Mouse (Mus musculus): Measurements from ENCODE around the gene Ndel1.
A peak's percentile ranks its signal among the peaks of the same experiment; 100 is the strongest.
"Not testable (repeated sequence)": the region's sequence is repeated elsewhere in the genome, so short reads cannot be mapped to it uniquely, and the experiment has no call there.

Ndel1 gene

GRCm38 (mm10) chr11:68839606-68840005 lies 32.1 kb downstream of the Ndel1 start:
- no peak for DNase-seq

- no peak for DNase-seq
Measured at GRCm38 (mm10) chr11:68835034-68835433, 36.6 kb downstream of the Ndel1 start.

- DNase-seq: no peak
Measured at GRCm38 (mm10) chr11:68833593-68833992, 38.1 kb downstream of the Ndel1 start.

DNA sequence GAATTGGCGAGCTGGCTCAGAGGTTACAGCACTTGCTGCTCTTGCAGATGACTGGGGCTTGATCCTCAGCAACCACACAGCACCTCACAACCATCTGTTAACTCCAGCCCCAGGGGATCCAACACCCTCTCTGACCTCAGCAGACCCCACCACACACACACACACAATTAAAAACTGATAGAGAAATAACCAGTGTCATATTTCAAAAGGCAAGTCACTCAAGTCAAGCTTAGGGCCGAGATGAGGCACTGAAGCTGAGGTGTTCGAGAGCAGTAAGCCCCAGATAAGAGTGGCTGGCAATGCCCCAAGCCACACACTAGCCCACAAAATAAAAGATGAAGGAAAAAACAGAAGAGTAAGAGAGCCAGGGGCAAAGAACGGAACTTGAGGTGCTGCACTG lies 38.9 kb downstream of the Ndel1 start:
- DNase-seq: no peak

GRCm38 (mm10) chr11:68831580-68831979 lies 40.1 kb downstream of the Ndel1 start:
- DNase-seq: not testable (repeated sequence)

GRCm38 (mm10) chr11:68826735-68827134 lies 44.9 kb downstream of the Ndel1 start:
- no peak for DNase-seq

DNA sequence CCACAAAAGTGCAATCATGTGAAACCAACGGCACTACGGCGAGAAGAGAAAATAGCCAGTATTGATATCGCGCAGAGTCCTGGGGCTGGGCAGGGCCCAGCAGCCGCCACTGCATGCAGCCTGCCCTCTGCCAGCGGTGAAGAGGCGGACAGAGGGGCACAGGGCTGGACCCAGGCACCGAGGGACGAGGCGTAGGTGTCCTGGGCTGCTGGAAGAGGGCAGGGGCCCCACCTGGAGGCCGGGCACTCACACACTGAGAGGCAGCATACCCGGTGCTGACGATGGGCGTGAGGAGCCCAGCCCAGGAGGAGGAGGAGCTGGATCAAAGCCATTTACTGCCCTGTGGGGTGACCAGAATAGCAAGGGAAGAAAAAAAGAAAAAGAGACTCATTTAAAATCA lies 49.3 kb downstream of the Ndel1 start:
- no peak for DNase-seq

DNA sequence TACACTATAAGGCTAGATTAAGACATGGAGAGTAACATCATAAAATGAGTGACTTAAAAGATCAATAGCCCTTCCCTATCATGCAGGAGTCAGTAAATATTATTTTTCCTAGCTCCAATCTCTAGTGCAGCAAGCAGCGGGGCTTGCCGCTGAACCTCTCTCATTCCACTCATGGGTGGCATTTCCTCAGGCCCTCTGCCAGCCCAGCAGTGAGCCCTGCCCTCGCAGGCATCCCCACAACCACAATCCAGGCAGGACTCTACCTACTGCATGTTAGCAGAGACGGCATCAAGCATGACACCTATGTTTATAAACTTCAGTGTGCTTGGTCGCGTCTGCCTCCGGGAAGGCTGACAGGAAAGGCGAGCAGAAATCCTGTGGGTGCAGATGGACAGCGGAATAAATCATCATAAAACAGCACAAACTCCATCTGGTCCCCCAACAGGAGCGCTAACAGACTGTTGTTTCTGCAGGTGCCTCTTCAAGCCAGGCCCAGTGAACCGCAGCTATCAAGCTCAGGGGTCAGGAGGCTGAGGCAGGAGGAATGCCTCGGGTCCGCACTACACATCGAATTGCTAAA lies 52.3 kb downstream of the Ndel1 start:
- DNase-seq: no peak

DNA sequence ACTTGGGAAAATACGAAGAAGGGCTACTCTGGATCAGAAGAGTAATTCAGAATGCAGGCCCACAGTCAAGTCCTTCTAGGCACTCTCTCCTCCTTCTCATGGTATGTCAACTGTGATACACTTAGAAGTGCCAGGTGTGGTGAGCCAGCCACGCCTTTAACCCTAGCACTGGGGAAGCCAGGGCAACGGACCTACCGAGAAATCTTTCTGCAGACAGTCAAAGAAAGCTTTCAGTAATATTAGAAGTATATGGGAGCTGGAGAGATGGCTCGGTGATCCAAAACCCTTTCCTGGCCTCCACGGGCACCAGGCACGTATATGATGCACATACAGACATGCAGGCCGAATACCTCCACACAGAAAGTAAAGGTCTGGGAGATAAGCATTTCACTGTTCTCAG lies 53.2 kb downstream of the Ndel1 start:
- no peak for DNase-seq

DNA sequence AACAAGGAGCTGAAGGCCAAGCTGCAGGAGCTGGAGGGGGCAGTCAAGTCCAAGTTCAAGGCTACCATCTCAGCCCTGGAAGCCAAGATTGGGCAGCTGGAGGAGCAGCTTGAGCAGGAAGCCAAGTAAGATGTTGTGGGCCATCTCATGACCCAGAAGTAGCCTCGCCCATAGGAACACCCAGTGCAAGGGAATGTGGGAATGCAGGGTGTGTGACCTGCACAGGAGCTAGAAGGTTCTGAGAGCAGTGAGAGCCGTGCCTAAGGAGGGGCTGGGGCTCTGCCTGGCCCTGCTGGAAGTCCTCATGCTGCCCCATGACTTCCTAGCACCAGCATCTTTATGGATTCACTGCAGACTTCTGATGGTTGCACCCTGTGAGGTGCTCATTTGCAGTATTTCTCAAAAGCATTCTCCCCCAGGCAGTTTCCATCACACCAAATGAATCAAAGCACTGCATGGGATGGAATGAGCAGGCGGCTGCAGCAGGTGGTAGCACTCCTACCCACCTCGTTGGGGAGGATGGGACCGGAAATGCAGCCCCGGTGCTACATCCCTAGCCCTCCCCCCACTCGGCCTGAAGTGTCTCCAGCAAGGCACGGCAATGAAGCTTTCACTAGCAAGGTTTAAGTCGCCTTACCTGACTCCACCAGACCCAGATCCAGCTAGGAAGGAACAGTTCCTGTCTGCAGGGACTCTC lies 59.6 kb downstream of the Ndel1 start:
- DNase-seq: no peak

- peak; percentile 79 for DNase-seq
Measured at GRCm38 (mm10) chr11:68807787-68808186, 63.9 kb downstream of the Ndel1 start.

DNA sequence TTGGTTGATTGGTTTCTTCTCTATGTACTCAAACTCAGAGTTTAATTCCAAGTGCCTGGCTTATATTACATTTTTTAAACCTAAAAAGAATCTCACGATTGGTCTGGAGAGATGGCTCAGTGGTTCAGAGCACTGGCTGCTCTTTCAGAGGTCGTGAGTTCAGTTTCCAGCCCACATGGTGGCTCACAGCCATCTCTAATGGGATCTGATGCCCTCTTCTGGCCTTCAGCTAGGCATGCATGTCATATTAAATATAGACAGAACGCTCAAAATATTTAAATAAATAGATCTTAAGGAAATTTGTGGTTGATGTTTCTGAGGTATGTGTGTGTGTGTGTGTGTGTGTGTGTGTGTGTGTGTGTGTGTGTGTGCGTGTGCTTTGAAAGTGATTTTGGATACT lies 66.5 kb downstream of the Ndel1 start:
- DNase-seq: no peak

DNA sequence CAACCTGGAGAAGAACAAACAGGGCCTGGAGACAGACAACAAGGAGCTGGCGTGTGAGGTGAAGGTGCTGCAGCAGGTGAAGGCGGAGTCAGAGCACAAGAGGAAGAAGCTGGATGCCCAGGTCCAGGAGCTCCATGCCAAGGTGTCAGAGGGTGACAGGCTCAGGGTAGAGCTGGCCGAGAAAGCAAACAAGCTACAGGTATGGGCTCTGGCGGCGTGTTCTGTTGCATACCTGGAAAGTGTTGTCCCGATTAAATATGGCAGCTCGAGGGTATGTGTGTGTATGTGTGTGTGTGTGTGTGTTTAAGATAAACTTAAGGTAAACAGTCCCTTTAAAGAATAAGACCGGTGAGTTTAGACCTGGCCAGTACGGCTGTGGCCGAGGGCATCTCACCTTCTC lies 73.4 kb downstream of the Ndel1 start:
- DNase-seq: no peak

DNA sequence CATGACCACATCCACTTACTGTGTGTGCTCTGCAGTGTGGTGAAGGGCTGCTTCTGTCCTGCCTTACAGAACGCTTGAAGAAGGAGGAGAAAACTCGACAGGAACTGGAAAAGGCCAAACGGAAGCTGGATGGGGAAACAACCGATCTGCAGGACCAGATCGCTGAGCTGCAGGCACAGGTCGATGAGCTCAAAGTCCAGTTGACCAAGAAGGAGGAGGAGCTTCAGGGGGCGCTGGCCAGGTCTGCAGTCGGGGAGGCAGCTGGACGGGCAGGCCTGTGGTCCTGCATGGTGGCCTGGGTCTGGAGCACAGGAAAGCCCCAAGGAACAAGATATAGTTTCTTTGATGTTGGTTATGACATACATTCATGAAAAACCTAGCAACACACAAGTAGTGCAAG lies 79.9 kb downstream of the Ndel1 start:
- DNase-seq: peak; percentile 25

- no peak for DNase-seq
Measured at GRCm38 (mm10) chr11:68790720-68791119, 80.9 kb downstream of the Ndel1 start.

DNA sequence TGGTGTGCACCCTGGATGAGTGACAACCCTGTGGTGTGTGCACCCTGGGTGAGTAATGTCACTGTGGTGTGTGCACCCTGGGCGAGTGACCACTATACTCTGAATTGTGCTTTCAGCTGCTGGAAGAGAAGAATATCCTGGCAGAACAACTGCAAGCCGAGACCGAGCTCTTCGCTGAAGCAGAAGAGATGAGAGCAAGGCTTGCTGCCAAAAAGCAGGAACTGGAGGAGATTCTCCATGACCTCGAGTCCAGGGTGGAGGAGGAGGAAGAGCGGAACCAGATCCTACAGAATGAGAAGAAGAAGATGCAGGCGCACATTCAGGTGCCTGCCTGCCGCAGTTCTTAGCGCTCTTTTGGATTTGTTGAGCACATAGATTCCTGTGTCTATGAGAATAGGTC lies 84.4 kb downstream of the Ndel1 start:
- no peak for DNase-seq

GRCm38 (mm10) chr11:68785813-68786212 lies 85.8 kb downstream of the Ndel1 start:
- no peak for DNase-seq

DNA sequence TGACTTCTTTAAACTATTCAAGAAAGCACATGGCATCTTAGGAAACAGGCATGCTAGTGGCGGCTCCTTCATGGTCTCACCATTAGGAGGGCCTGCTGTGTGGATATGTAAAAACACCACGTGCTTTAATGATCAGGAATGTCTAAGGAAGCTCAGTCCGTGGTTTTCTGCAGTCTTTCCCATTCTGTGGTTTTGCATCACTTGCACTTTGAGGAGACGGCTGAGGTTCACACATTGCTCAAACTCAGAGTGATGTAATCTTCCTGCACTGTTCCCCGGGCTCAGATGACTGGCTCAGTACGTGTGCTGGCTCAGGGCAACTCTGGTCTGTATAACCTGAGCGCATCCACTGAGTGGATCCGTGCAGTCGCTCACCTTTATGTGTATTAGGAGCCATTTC lies 89.3 kb downstream of the Ndel1 start:
- no peak for DNase-seq

DNA sequence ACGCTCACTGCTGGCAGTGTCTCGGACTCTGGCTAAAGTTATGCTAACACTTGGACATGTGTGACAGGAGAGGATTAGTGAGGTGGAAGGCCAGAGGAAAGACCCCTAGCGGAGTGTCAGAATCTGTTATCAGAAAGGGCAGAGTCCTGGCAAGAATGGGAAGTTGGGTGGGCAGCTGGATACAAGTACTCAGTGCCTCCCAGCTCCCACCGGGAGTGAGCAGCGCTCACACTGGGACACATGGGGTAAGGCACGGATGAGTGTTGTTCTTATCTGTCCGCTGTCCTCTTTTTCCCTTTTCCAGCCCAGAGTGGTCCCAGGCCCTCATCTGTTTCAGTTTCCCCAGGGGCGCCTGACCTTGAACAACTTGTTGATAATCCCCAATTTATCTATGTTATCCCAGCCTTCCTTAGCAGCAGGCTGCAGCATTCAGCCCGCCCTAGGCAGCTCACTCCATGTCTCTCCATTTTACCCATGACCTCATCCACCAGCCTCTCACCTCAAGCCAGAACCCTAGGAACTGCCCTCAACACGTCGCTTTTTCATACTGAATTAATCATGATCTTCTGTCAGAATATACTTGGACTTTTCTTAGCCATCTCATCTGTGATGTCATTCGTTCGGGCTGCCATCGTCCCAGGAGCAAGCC lies 91.1 kb downstream of the Ndel1 start:
- DNase-seq: no peak

DNA sequence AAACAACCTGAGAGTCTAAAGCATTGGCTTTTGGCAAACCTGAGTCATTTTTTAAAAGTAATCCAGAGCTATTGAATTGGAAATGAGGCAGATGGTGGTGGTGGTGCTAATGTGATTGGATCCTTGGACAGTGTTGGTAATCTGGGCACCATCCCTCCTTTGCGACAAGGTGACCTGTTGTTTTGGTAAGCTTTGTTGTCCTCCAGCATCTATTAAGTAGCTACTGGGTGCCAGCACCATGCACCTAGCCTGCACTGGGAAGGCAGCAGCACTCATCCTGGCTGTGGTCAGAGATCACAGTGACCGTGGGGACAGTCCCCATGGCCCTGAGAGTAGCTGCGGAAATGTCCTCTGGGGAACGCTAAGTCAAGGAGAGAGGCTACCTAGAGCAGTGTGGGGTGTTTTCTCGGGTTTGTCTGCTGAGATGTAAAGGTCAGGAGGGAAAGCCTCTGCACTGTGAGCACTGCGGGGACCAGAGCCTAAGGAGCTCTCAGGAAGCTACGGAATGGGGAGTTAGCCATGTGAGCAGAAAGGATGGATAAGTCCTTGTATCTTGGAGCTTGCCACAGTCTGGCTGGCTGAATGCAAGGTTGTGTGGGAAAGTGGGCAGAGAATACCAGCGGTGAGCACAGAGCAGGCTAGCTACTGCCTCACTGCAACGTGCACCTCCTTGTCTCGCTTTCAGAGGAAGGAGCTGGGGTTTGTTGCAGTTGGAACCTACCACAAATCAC lies 91.8 kb downstream of the Ndel1 start:
- no peak for DNase-seq

DNA sequence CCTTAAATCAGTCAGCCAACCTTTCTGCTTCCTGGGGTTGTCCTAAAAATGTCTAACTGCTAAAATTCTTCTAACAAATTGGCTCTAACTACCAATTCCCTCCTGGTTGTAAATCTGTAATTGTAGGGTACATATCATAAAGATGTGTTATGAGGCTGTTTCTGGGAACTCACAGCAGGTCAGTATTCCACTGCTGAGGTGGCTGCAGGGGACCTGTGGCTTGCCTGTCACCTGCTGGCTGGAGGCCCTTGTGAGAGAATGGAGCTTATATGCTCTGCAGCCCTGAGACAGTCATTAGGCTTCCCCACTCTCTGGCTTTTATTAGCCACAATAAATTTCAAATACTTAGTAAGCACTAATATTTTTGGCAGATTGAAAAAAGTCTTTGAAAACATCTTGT lies 92.8 kb downstream of the Ndel1 start:
- DNase-seq: no peak

GRCm38 (mm10) chr11:68777933-68778332 lies 93.7 kb downstream of the Ndel1 start:
- no peak for DNase-seq

DNA sequence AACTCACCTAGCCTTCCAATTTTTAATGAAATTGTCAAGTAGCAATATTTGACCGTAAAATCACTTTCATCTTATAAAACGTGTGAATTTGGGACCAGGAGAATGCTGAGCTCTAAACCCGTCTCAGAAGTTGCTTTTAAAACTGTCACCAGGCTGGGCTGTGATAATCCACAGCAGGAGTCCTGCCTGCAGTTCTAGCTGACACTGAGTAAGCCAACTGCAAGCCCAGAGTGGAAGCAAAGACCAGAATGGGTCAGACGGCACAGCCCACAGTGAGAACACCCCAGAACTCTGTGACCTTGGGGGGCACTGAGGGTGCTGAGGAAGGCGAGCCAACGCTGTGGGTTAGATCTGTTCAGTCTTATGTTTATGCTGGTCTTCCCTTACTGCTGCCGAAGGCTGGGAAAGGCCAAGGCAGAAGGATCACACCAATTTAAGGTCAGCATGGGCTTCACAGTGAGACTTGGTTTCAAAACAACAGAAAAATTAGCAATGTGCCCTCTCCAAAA lies 95.5 kb downstream of the Ndel1 start:
- DNase-seq: no peak

Data from liver (tissue).